Mouse (Mus musculus) cortical plate, adult 2 months (tissue): ENCODE results near the gene Tmem81. TPM values are rescaled to one million over a fixed set of nuclear protein-coding genes. Genes with fewer than 3 reads are reported as not detected.

Source experiments
- H3K27ac ChIP-seq: fragments of 200-500 bp; 2 replicates; pipeline ENCODE4 v1.5.1; 2012; ENCODE audit warnings: low read length, control low read depth, inconsistent platforms; ENCODE audit not compliant: insufficient read depth
- H3K4me1 ChIP-seq: fragments of 200-500 bp; 2 replicates; pipeline ENCODE4 v1.6.1; 2011; ENCODE audit warnings: low read length; ENCODE audit not compliant: control insufficient read depth, insufficient read depth
- H3K4me3 ChIP-seq: fragments of 200-500 bp; 2 replicates; pipeline ENCODE4 v1.5.1; 2011; ENCODE audit warnings: mild to moderate bottlenecking, low read length, control low read depth; ENCODE audit not compliant: insufficient read depth
- CTCF ChIP-seq: fragments of 200-500 bp; IDR thresholded peaks from 2 replicates; pipeline ENCODE4 v1.5.1; 2011; ENCODE audit warnings: mild to moderate bottlenecking, control low read depth, low read length; ENCODE audit not compliant: insufficient read depth; ENCODE audit errors: extremely low read depth
- POLR2A ChIP-seq: fragments of 200-500 bp; IDR thresholded peaks from 2 replicates; pipeline ENCODE4 v1.6.1; 2011; ENCODE audit warnings: mild to moderate bottlenecking, low read length, control low read depth; ENCODE audit not compliant: insufficient read depth; ENCODE audit errors: extremely low read depth
- polyA plus RNA-seq: library from polyadenylated mRNA; depleted of rRNA; stranded (reverse); fragments of >200 nt; gene quantifications from 2 replicates; pipeline ENCODE4 v1.2.3, GENCODE M21; 2012; rRNA removed

The Tmem81 gene
- polyA plus RNA-seq, 1 experiment, result 5.8 TPM

- peaks cover 8% of the 10 kb centered on the region; the same call in 1 of the 2 replicates for H3K4me1 ChIP-seq
- TF ChIP-seq POLR2A (no peak), CTCF (no peak)
- peak overlapping the region; percentile 76 for H3K27ac ChIP-seq
- peak overlapping the region; percentile 66 for H3K4me3 ChIP-seq
Measured at GRCm38 (mm10) chr1:132541824-132542599, 36.0 kb downstream of the Tmem81 start.

- 0 out of 2 replicates have a peak, but pooled peaks cover 5% of the 10 kb centered on the region for H3K4me1 ChIP-seq
- TF ChIP-seq CTCF (no peak), POLR2A (peak; percentile 84)
- H3K4me3 ChIP-seq, result peak within 1 kb of the TSS; percentile 66
Measured at GRCm38 (mm10) chr1:132542762-132543306, 36.8 kb downstream of the Tmem81 start, which contains the start of gene Cntn2. Gene Cntn2 (minus strand): TSS chr1:132543256.

GRCm38 (mm10) chr1:132543789-132544188 lies 37.8 kb downstream of the Tmem81 start:
- Histone ChIP-seq H3K4me1 (0 out of 2 replicates have a peak, but pooled peaks cover 5% of the 10 kb centered on the region), H3K27ac (no peak overlapping the region), H3K4me3 (no peak overlapping the region)
- no peak for TF ChIP-seq POLR2A
- TF ChIP-seq CTCF, result no peak

More at GRCm38 (mm10) chr1:132542762-132543306, 36.8 kb downstream of the Tmem81 start, which contains the start of gene Cntn2:
- H3K27ac ChIP-seq, result peak within 1 kb of the TSS; percentile 76

- H3K4me3 ChIP-seq, result no peak overlapping the region
- peaks cover 3% of the 10 kb centered on the region; the same call in 1 of the 2 replicates for H3K4me1 ChIP-seq
- no peak overlapping the region for H3K27ac ChIP-seq
- no peak for TF ChIP-seq CTCF
- no peak for TF ChIP-seq POLR2A
Measured at GRCm38 (mm10) chr1:132557901-132558631, 52.0 kb downstream of the Tmem81 start.

Other genes with a start within 250 kb of the Tmem81 start
- gene Klhdc8a, start 207.6 kb upstream of the Tmem81 start, polyA plus RNA-seq, result 8.7 and 9.4 TPM in 2 replicates
- gene Nuak2, start 190.1 kb upstream of the Tmem81 start, polyA plus RNA-seq, result 1.1 TPM in 2 replicates
- 124 and 135 TPM in 2 replicates for gene Tmcc2, start 114.9 kb upstream of the Tmem81 start, polyA plus RNA-seq
- 24.0 TPM in 2 replicates for gene Dstyk, start 88.7 kb upstream of the Tmem81 start, polyA plus RNA-seq
- gene Rbbp5, start 28.9 kb upstream of the Tmem81 start, polyA plus RNA-seq, result 53.8 and 54.1 TPM in 2 replicates
- 51.9 and 55.8 TPM in 2 replicates for gene Cntn2, start 37.0 kb downstream of the Tmem81 start, polyA plus RNA-seq
- gene Nfasc, start 235.6 kb downstream of the Tmem81 start, polyA plus RNA-seq, result 96.2 and 109 TPM in 2 replicates